Mouse (Mus musculus) CH12.LX (cell line): Measurements from ENCODE around the gene Rwdd3. TPM values are rescaled to one million over a fixed set of nuclear protein-coding genes. Genes with fewer than 3 reads are reported as not detected.

Experiments
- DNase-seq: peaks from one replicate; pipeline ENCODE4 v3.0.0-alpha.2; 2013; ENCODE audit errors: extremely low read depth
- H3K27ac ChIP-seq: 2 replicates; pipeline ENCODE4 v1.5.1; 2012; ENCODE audit warnings: low read depth, mild to moderate bottlenecking, control low read depth, moderate library complexity; ENCODE audit not compliant: insufficient read depth
- H3K27me3 ChIP-seq: replicated peaks from 2 replicates; pipeline ENCODE3; 2012; ENCODE audit warnings: inconsistent platforms
- H3K36me3 ChIP-seq, 2 experiments: replicated peaks in 1 of 2; 2 replicates each; pipeline versions ENCODE3 to v1.6.1; 2012; ENCODE audit warnings: inconsistent platforms in 1 of 2, low read length in 1 of 2, mild to moderate bottlenecking in 1 of 2, mixed read lengths in 1 of 2, moderate library complexity in 1 of 2; ENCODE audit not compliant: control insufficient read depth in 1 of 2, insufficient read depth in 1 of 2
- H3K4me1 ChIP-seq, 2 experiments: 2 replicates each; pipeline ENCODE4 v1.6.1; 2012; ENCODE audit warnings: inconsistent platforms in 1 of 2, moderate library complexity in 1 of 2; ENCODE audit not compliant: insufficient read depth in 2 of 2, control insufficient read depth in 1 of 2
- H3K4me2 ChIP-seq: 2 replicates; pipeline ENCODE4 v1.6.1; 2012; ENCODE audit warnings: low read depth, mild to moderate bottlenecking, control low read depth; ENCODE audit not compliant: poor library complexity, insufficient read depth, severe bottlenecking
- H3K4me3 ChIP-seq, 3 experiments: fragments of 150-350 bp in 1 of 3; sonication (generic) in 1 of 3; replicated peaks in 1 of 3; 2 replicates each; pipeline versions ENCODE3 to v1.5.1; 2011 to 2012; ENCODE audit warnings: low read depth in 2 of 3, low read length in 2 of 3, mild to moderate bottlenecking in 2 of 3, moderate library complexity in 2 of 3, control low read depth in 1 of 3, improper control_type of control experiment in 1 of 3, inconsistent platforms in 1 of 3, mixed read lengths in 1 of 3; ENCODE audit not compliant: poor library complexity in 1 of 3
- H3K79me2 ChIP-seq: replicated peaks from 2 replicates; pipeline ENCODE4 v1.6.1; 2012; ENCODE audit warnings: mild to moderate bottlenecking, moderate library complexity; ENCODE audit not compliant: control insufficient read depth, poor library complexity, insufficient read depth, severe bottlenecking; ENCODE audit errors: extremely low read depth
- H3K9ac ChIP-seq: 2 replicates; pipeline ENCODE4 v1.6.1; 2012; ENCODE audit warnings: low read depth, mild to moderate bottlenecking, control low read depth, moderate library complexity; ENCODE audit not compliant: insufficient read depth
- H3K9me3 ChIP-seq: replicated peaks from 2 replicates; pipeline ENCODE3; 2012; ENCODE audit warnings: low read length, inconsistent platforms, mixed read lengths
- BHLHE40 ChIP-seq: IDR thresholded peaks from 2 replicates; pipeline ENCODE4 v1.6.1; 2011; ENCODE audit warnings: mild to moderate bottlenecking, low read depth, low read length, improper control_type of control experiment
- CHD1 ChIP-seq: IDR thresholded peaks from 2 replicates; pipeline ENCODE4 v1.6.1; 2012; ENCODE audit warnings: low read depth, low read length, improper control_type of control experiment, inconsistent platforms
- CHD2 ChIP-seq: IDR thresholded peaks from 2 replicates; pipeline ENCODE4 v1.6.1; 2011; ENCODE audit warnings: low read length, improper control_type of control experiment
- CTCF ChIP-seq, 2 experiments: IDR thresholded peaks in 1 of 2; conservative IDR thresholded peaks in 1 of 2; 2 replicates each; pipeline ENCODE4 v1.5.1; 2011 to 2012; ENCODE audit warnings: low read depth in 2 of 2, low read length in 2 of 2, improper control_type of control experiment in 1 of 2, inconsistent platforms in 1 of 2, mild to moderate bottlenecking in 1 of 2, moderate library complexity in 1 of 2
- E2F4 ChIP-seq: IDR thresholded peaks from 2 replicates; pipeline ENCODE4 v1.6.1; 2011; ENCODE audit warnings: low read depth, low read length, improper control_type of control experiment; ENCODE audit not compliant: insufficient replicate concordance
- ELF1 ChIP-seq: IDR thresholded peaks from 2 replicates; pipeline ENCODE4 v1.6.1; 2014; ENCODE audit warnings: low read depth, mild to moderate bottlenecking, inconsistent platforms, low read length, improper control_type of control experiment
- EP300 ChIP-seq: IDR thresholded peaks from 2 replicates; pipeline ENCODE4 v1.6.1; 2011; ENCODE audit warnings: low read length, improper control_type of control experiment
- ETS1 ChIP-seq: conservative IDR thresholded peaks from 2 replicates; pipeline ENCODE4 v1.6.1; 2012; ENCODE audit warnings: low read depth, mild to moderate bottlenecking, inconsistent platforms, low read length, improper control_type of control experiment, moderate library complexity
- GABPA ChIP-seq: IDR thresholded peaks from 2 replicates; pipeline ENCODE4 v1.6.1; 2012; ENCODE audit warnings: low read depth, low read length, improper control_type of control experiment, inconsistent platforms; ENCODE audit not compliant: insufficient replicate concordance
- HCFC1 ChIP-seq: IDR thresholded peaks from 2 replicates; pipeline ENCODE4 v1.6.1; 2012; ENCODE audit warnings: low read depth, mild to moderate bottlenecking, inconsistent platforms, low read length, improper control_type of control experiment
- IRF4 ChIP-seq: IDR thresholded peaks from 2 replicates; pipeline ENCODE4 v1.6.1; 2014; ENCODE audit warnings: low read depth, mild to moderate bottlenecking, inconsistent platforms, low read length, improper control_type of control experiment
- JUN ChIP-seq: IDR thresholded peaks from 2 replicates; pipeline ENCODE4 v1.6.1; 2011; ENCODE audit warnings: low read depth, mild to moderate bottlenecking, low read length, improper control_type of control experiment, moderate library complexity; ENCODE audit not compliant: insufficient read depth
- JUND ChIP-seq: conservative IDR thresholded peaks from 2 replicates; pipeline ENCODE4 v1.6.1; 2011; ENCODE audit warnings: low read depth, low read length, improper control_type of control experiment
- KAT2A ChIP-seq: IDR thresholded peaks from 2 replicates; pipeline ENCODE4 v1.6.1; 2012; ENCODE audit warnings: low read length, improper control_type of control experiment, inconsistent platforms; ENCODE audit not compliant: insufficient replicate concordance
- MAFK ChIP-seq: IDR thresholded peaks from 2 replicates; pipeline ENCODE4 v1.6.1; 2011; ENCODE audit warnings: low read length, improper control_type of control experiment; ENCODE audit not compliant: insufficient replicate concordance
- MAX ChIP-seq: IDR thresholded peaks from 2 replicates; pipeline ENCODE4 v1.6.1; 2011; ENCODE audit warnings: low read length, improper control_type of control experiment
- MAZ ChIP-seq: IDR thresholded peaks from 2 replicates; pipeline ENCODE4 v1.6.1; 2012; ENCODE audit warnings: low read depth, mild to moderate bottlenecking, inconsistent platforms, low read length, improper control_type of control experiment, moderate library complexity
- MEF2A ChIP-seq: IDR thresholded peaks from 2 replicates; pipeline ENCODE4 v1.6.1; 2014; ENCODE audit warnings: low read depth, mild to moderate bottlenecking, inconsistent platforms, low read length, improper control_type of control experiment, borderline replicate concordance
- MXI1 ChIP-seq: IDR thresholded peaks from 2 replicates; pipeline ENCODE4 v1.6.1; 2011; ENCODE audit warnings: mild to moderate bottlenecking, low read depth, low read length, improper control_type of control experiment
- MYC ChIP-seq: IDR thresholded peaks from 2 replicates; pipeline ENCODE4 v1.6.1; 2011; ENCODE audit warnings: low read depth, mild to moderate bottlenecking, improper control_type of control experiment, low read length
- NELFE ChIP-seq: IDR thresholded peaks from 2 replicates; pipeline ENCODE4 v1.6.1; 2011; ENCODE audit warnings: low read depth, low read length, improper control_type of control experiment
- NRF1 ChIP-seq: IDR thresholded peaks from 2 replicates; pipeline ENCODE4 v1.6.1; 2014; ENCODE audit warnings: low read depth, mild to moderate bottlenecking, inconsistent platforms, low read length, improper control_type of control experiment, moderate library complexity
- PAX5 ChIP-seq: IDR thresholded peaks from 2 replicates; pipeline ENCODE4 v1.6.1; 2012; ENCODE audit warnings: low read length, inconsistent platforms, mixed read lengths
- POLR2A ChIP-seq: IDR thresholded peaks from 2 replicates; pipeline ENCODE4 v1.6.1; 2011; ENCODE audit warnings: low read depth, mild to moderate bottlenecking, improper control_type of control experiment, low read length
- POLR2AphosphoS2 ChIP-seq: IDR thresholded peaks from 2 replicates; pipeline ENCODE4 v1.6.1; 2011; ENCODE audit warnings: low read depth, low read length, improper control_type of control experiment
- RAD21 ChIP-seq: IDR thresholded peaks from 2 replicates; pipeline ENCODE4 v1.6.1; 2011; ENCODE audit warnings: low read depth, mild to moderate bottlenecking, low read length, improper control_type of control experiment, moderate library complexity
- RCOR1 ChIP-seq: conservative IDR thresholded peaks from 2 replicates; pipeline ENCODE4 v1.6.1; 2012; ENCODE audit warnings: low read depth, mild to moderate bottlenecking, inconsistent platforms, low read length, improper control_type of control experiment
- SIN3A ChIP-seq: IDR thresholded peaks from 2 replicates; pipeline ENCODE4 v1.6.1; 2012; ENCODE audit warnings: low read length, improper control_type of control experiment, inconsistent platforms
- SMC3 ChIP-seq: IDR thresholded peaks from 2 replicates; pipeline ENCODE4 v1.6.1; 2011; ENCODE audit warnings: low read depth, low read length, improper control_type of control experiment
- TBP ChIP-seq: conservative IDR thresholded peaks from 2 replicates; pipeline ENCODE4 v1.6.1; 2011; ENCODE audit warnings: low read depth, low read length, improper control_type of control experiment
- TCF12 ChIP-seq: IDR thresholded peaks from 2 replicates; pipeline ENCODE4 v1.6.1; 2014; ENCODE audit warnings: low read depth, mild to moderate bottlenecking, inconsistent platforms, low read length, improper control_type of control experiment
- UBTF ChIP-seq: IDR thresholded peaks from 2 replicates; pipeline ENCODE4 v1.6.1; 2012; ENCODE audit warnings: low read depth, mild to moderate bottlenecking, inconsistent platforms, low read length, improper control_type of control experiment, moderate library complexity
- USF1 ChIP-seq: IDR thresholded peaks from 2 replicates; pipeline ENCODE4 v1.6.1; 2014; ENCODE audit warnings: low read depth, mild to moderate bottlenecking, inconsistent platforms, low read length, improper control_type of control experiment
- USF2 ChIP-seq: conservative IDR thresholded peaks from 2 replicates; pipeline ENCODE4 v1.6.1; 2011; ENCODE audit warnings: low read depth, low read length, improper control_type of control experiment
- ZC3H11A ChIP-seq: IDR thresholded peaks from 2 replicates; pipeline ENCODE4 v1.6.1; 2012; ENCODE audit warnings: low read depth, mild to moderate bottlenecking, inconsistent platforms, low read length, improper control_type of control experiment
- ZKSCAN1 ChIP-seq: IDR thresholded peaks from 2 replicates; pipeline ENCODE4 v1.6.1; 2012; ENCODE audit warnings: low read depth, inconsistent platforms, low read length, improper control_type of control experiment, borderline replicate concordance
- ZMIZ1 ChIP-seq: IDR thresholded peaks from 2 replicates; pipeline ENCODE4 v1.6.1; 2012; ENCODE audit warnings: low read depth, mild to moderate bottlenecking, inconsistent platforms, low read length, improper control_type of control experiment
- ZNF384 ChIP-seq: IDR thresholded peaks from 2 replicates; pipeline ENCODE4 v1.6.1; 2012; ENCODE audit warnings: low read depth, low read length, improper control_type of control experiment, inconsistent platforms
- dilution Hi-C: fragments of 300-500 bp; cut with MboI; formaldehyde crosslinking; loops from 2 replicates; pipeline ENCODE4 v1.14.3; 2020; ENCODE audit warnings: low sequenced_read_pairs; ENCODE audit not compliant: extremely low pct_unique_long_range_greater_than_20kb, extremely low pct_ligation_motif_present
- in situ Hi-C: fragments of 300-500 bp; cut with MboI; formaldehyde crosslinking; loops from 3 replicates; pipeline ENCODE4 v1.14.3; 2019; ENCODE audit warnings: low sequenced_read_pairs, low pct_ligation_motif_present, low pct_unique_long_range_greater_than_20kb, mixed read lengths
- polyA plus RNA-seq: library from polyadenylated mRNA; unstranded; fragments of >175 nt; gene quantifications from 2 replicates; pipeline ENCODE4 v1.2.1, GENCODE M21; 2012; ENCODE audit warnings: low read depth; ENCODE audit not compliant: insufficient read length
- total RNA-seq, 2 experiments: library from RNA; depleted of rRNA; stranded (reverse); fragments of 300-350 nt in 1 of 2; fragments of >200 nt in 1 of 2; gene quantifications; 2 replicates each; pipeline ENCODE4 v1.2.3; 2012 to 2014

Gene Rwdd3
- total RNA-seq (2012; rRNA removed) (2.0 and 2.3 TPM in 2 replicates), total RNA-seq (2014; rRNA removed) (3.5 and 3.7 TPM in 2 replicates), polyA plus RNA-seq (3.7 and 5.9 TPM in 2 replicates)

GRCm38 (mm10) chr3:121171243-121171871, at the start of gene Rwdd3:
Rwdd3 (minus strand) TSS chr3:121171695.
- in situ Hi-C loops, result loop anchor here (5.0 to 25.0 kb wide), 2 partner anchors 121 to 566 kb away; partner anchors contain the start of gene Alg14
- peaks cover 3 to 12% of the 10 kb centered on the region in 2 experiments; a peak in 2 of 4 replicates for H3K4me1 ChIP-seq
- H3K27me3 ChIP-seq, result no peaks in the 10 kb centered on the region
- H3K4me3 ChIP-seq, result peak within 1 kb of the TSS; percentile 68 to 78 (median 68)
- H3K27ac ChIP-seq, result peak within 1 kb of the TSS; percentile 59
- dilution Hi-C loops, result no loop called here
- DNase-seq, result peak; percentile 93
- H3K9ac ChIP-seq, result peak within 1 kb of the TSS; percentile 46
- no peaks in the 10 kb centered on the region for H3K79me2 ChIP-seq
- peak within 1 kb of the TSS; percentile 80 for H3K4me2 ChIP-seq
- TF ChIP-seq SMC3 (peak; percentile 72), POLR2A (peak; percentile 45; the same call in 1 of the 2 replicates), MXI1 (peak; percentile 93), UBTF (no peak), TBP (no peak), NELFE (peak; percentile 72), MYC (peak; percentile 49; the same call in 1 of the 2 replicates), E2F4 (0 out of 2 replicates have a peak, but pooled peaks have one; percentile 14), HCFC1 (peak; percentile 68), CHD2 (peak; percentile 82), CHD1 (no peak), MAX (peak; percentile 70), IRF4 (peak; percentile 70), KAT2A (0 out of 2 replicates have a peak, but pooled peaks have one; percentile 51), ZMIZ1 (peak; percentile 31; the same call in 1 of the 2 replicates), USF2 (no peak), ZC3H11A (peak; percentile 36), ZKSCAN1 (no peak), BHLHE40 (peak; percentile 56), MAFK (no peak), USF1 (no peak), ELF1 (peak; percentile 87), TCF12 (peak; percentile 52), MEF2A (peak; percentile 65; the same call in 1 of the 2 replicates), POLR2AphosphoS2 (no peak), MAZ (peak; percentile 86), RAD21 (peak; percentile 81), JUND (no peak), CTCF (conservative IDR thresholded peaks at IDR 0.05 in 1 of 2, IDR thresholded peaks at IDR 0.05 in 1 of 2; ENCODE audit: low read depth in 2 of 2, low read length in 2 of 2) (peak in 1 of 2 experiments; percentile 89; a peak in 2 of 4 replicates), ETS1 (no peak), ZNF384 (peak; percentile 43; the same call in 1 of the 2 replicates), NRF1 (peak; percentile 46), GABPA (no peak), JUN (no peak), SIN3A (peak; percentile 82), EP300 (no peak), RCOR1 (peak; percentile 76; the same call in 1 of the 2 replicates), PAX5 (no peak)
- peaks cover 0 to 15% of the 10 kb centered on the region in 2 experiments for H3K36me3 ChIP-seq
- H3K9me3 ChIP-seq, result peaks cover 5% of the 10 kb centered on the region
